Mouse (Mus musculus): Measurements from ENCODE around the gene Fancl. TPM values are rescaled to one million over a fixed set of nuclear protein-coding genes. Genes with fewer than 3 reads are reported as not detected.

Fancl gene
- polyA plus RNA-seq, 1 experiment from 2014 or later: 15.8 TPM

DNA sequence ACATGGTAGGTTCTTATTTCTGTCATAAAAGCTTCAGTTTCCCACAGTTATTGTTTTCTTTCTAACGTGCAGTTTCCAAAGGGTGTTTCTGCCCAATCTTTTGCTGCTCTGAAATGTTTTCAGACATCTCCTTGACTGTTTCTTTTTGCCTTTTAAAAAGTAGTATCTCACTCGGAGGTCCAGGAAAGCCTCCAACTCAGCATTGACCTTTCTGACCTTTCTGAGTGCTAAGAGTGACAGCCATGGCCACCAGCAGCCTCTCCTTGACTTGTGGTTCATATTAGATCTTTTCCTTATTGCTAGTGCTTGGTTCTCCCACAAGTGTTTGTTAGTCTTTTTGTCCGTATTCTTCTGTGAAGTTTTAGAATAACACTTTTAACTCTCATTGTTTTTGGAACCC lies 9.6 kb downstream of the Fancl start:
- no peak for DNase-seq (ENCODE audit: low spot score)
- H3K4me3 ChIP-seq (ENCODE audit: low read depth, low read length): no peak overlapping the region
- no peak overlapping the region for H3K4me2 ChIP-seq (ENCODE audit: low read length)
- H3K4me1 ChIP-seq (ENCODE audit: control insufficient read depth, insufficient read depth, low read length): no peaks in the 10 kb centered on the region
- no peaks in the 10 kb centered on the region for H3K9me3 ChIP-seq (replicated peaks; ENCODE audit: control insufficient read depth, low read length)
- no peak overlapping the region for H3K9ac ChIP-seq (ENCODE audit: low read length)
- H3K27ac ChIP-seq (ENCODE audit: low read depth, low read length): no peak overlapping the region
- no peak for ATAC-seq
- H3K36me3 ChIP-seq (ENCODE audit: control insufficient read depth, insufficient read depth, low read length): no peaks in the 10 kb centered on the region
- no peaks in the 10 kb centered on the region for H3K27me3 ChIP-seq (replicated peaks; ENCODE audit: control insufficient read depth, insufficient read depth, low read length)
- WGBS: 56% methylated on average over 3 of the region's 3 CpGs

- no peaks in the 10 kb centered on the region for H3K4me1 ChIP-seq (ENCODE audit: control insufficient read depth, insufficient read depth, low read length)
- H3K4me3 ChIP-seq (ENCODE audit: low read depth, low read length): no peak overlapping the region
- WGBS: 98% methylated on average over 3 of the region's 3 CpGs
- H3K36me3 ChIP-seq (ENCODE audit: control insufficient read depth, insufficient read depth, low read length): no peaks in the 10 kb centered on the region
- no peaks in the 10 kb centered on the region for H3K27me3 ChIP-seq (replicated peaks; ENCODE audit: control insufficient read depth, insufficient read depth, low read length)
- no peaks in the 10 kb centered on the region for H3K9me3 ChIP-seq (replicated peaks; ENCODE audit: control insufficient read depth, low read length)
- no peak overlapping the region for H3K9ac ChIP-seq (ENCODE audit: low read length)
- H3K4me2 ChIP-seq (ENCODE audit: low read length): no peak overlapping the region
- ATAC-seq (no peak), DNase-seq (ENCODE audit: low spot score) (no peak)
- H3K27ac ChIP-seq (ENCODE audit: low read depth, low read length): no peak overlapping the region
Observed at GRCm38 (mm10) chr11:26412972-26413371, 27.0 kb downstream of the Fancl start.

DNA sequence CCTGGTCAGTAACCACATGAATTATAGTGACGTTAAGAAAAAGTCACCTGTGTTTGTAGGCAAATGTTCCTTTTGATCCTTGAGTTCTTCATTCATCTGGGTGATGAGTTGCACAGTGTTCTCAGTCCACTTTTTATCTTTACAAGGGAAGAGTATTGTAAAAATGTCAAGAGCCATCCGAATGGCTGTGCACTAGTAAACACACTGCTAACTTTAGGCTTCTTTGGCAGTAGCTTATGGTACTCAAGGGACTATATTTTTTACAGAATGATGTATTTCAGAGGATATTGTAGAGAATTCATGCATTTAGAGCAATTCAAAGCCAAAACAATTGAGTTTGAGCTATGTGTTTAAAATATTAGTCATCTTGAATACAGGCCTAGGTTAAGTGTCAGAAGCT lies 35.5 kb downstream of the Fancl start:
- Histone ChIP-seq H3K4me3 (ENCODE audit: low read depth, low read length) (no peak overlapping the region), H3K27me3 (replicated peaks; ENCODE audit: control insufficient read depth, insufficient read depth, low read length) (no peaks in the 10 kb centered on the region), H3K4me2 (ENCODE audit: low read length) (no peak overlapping the region), H3K4me1 (ENCODE audit: control insufficient read depth, insufficient read depth, low read length) (no peaks in the 10 kb centered on the region), H3K9ac (ENCODE audit: low read length) (no peak overlapping the region), H3K36me3 (ENCODE audit: control insufficient read depth, insufficient read depth, low read length) (no peaks in the 10 kb centered on the region), H3K9me3 (replicated peaks; ENCODE audit: control insufficient read depth, low read length) (no peaks in the 10 kb centered on the region), H3K27ac (ENCODE audit: low read depth, low read length) (no peak overlapping the region)
- 93% methylated on average over 2 of the region's 2 CpGs for WGBS
- ATAC-seq (no peak), DNase-seq (ENCODE audit: low spot score) (no peak)

DNA sequence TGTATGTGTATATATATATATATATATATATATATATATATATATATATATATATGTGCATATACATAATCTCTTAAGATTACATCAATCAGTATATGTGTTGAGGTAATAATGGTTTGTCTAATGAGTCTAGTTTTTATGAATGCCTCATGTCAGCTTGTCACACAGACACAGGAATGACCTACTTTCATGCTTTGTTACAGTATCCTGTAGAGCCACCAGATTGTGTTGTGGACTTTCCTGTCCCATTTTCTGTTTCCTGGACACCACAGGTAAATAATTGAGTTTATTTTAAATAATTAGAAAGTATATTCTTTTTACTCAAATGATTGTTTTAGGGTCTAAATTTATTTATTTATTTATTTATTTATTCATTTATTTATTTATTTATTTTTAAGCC lies 48.3 kb downstream of the Fancl start:
- no peak for ATAC-seq
- no peaks in the 10 kb centered on the region for H3K27me3 ChIP-seq (replicated peaks; ENCODE audit: control insufficient read depth, insufficient read depth, low read length)
- H3K36me3 ChIP-seq (ENCODE audit: control insufficient read depth, insufficient read depth, low read length): no peaks in the 10 kb centered on the region
- H3K4me1 ChIP-seq (ENCODE audit: control insufficient read depth, insufficient read depth, low read length): no peaks in the 10 kb centered on the region
- no peak overlapping the region for H3K27ac ChIP-seq (ENCODE audit: low read depth, low read length)
- H3K4me3 ChIP-seq (ENCODE audit: low read depth, low read length): no peak overlapping the region
- no peak overlapping the region for H3K4me2 ChIP-seq (ENCODE audit: low read length)
- no peaks in the 10 kb centered on the region for H3K9me3 ChIP-seq (replicated peaks; ENCODE audit: control insufficient read depth, low read length)
- DNase-seq (ENCODE audit: low spot score): no peak
- no peak overlapping the region for H3K9ac ChIP-seq (ENCODE audit: low read length)

GRCm38 (mm10) chr11:26437818-26438217 lies 51.9 kb downstream of the Fancl start:
- peak; percentile 73 for ATAC-seq
- H3K4me1 ChIP-seq (ENCODE audit: control insufficient read depth, insufficient read depth, low read length): no peaks in the 10 kb centered on the region
- no peaks in the 10 kb centered on the region for H3K36me3 ChIP-seq (ENCODE audit: control insufficient read depth, insufficient read depth, low read length)
- H3K27me3 ChIP-seq (replicated peaks; ENCODE audit: control insufficient read depth, insufficient read depth, low read length): no peaks in the 10 kb centered on the region
- H3K9me3 ChIP-seq (replicated peaks; ENCODE audit: control insufficient read depth, low read length): no peaks in the 10 kb centered on the region
- no peak overlapping the region for H3K4me3 ChIP-seq (ENCODE audit: low read depth, low read length)
- DNase-seq (ENCODE audit: low spot score): peak; percentile 50
- 70% methylated on average over 13 of the region's 13 CpGs for WGBS
- H3K27ac ChIP-seq (ENCODE audit: low read depth, low read length): peak overlapping the region; percentile 48
- H3K4me2 ChIP-seq (ENCODE audit: low read length): peak overlapping the region; percentile 20
- H3K9ac ChIP-seq (ENCODE audit: low read length): peak overlapping the region; percentile 17; the same call in 1 of the 2 replicates

DNA sequence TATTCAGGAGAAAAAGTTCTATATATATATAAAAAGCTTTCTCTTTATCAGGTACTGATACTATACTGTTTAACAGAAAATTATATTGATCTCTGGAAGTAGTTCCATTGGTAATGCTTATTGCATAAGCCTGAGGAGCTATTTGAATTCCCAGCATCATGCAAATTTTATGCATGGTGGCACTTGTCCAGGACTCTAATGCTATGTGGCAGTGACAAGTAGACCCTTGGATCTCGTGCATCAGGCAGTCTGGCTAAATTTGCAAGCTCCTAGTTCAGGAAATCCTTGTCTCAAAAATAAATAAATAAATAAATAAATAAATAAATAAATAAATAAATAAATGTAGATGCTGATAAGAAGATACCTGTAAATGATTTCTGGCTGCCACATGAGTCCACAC lies 55.2 kb downstream of the Fancl start:
- H3K4me3 ChIP-seq (ENCODE audit: low read depth, low read length): no peak overlapping the region
- WGBS: 20% methylated on average over 1 of the region's 1 CpGs
- H3K4me2 ChIP-seq (ENCODE audit: low read length): no peak overlapping the region
- ATAC-seq (no peak), DNase-seq (ENCODE audit: low spot score) (peak; percentile 51)
- H3K27me3 ChIP-seq (replicated peaks; ENCODE audit: control insufficient read depth, insufficient read depth, low read length): no peaks in the 10 kb centered on the region
- no peaks in the 10 kb centered on the region for H3K4me1 ChIP-seq (ENCODE audit: control insufficient read depth, insufficient read depth, low read length)
- H3K9me3 ChIP-seq (replicated peaks; ENCODE audit: control insufficient read depth, low read length): no peaks in the 10 kb centered on the region
- no peaks in the 10 kb centered on the region for H3K36me3 ChIP-seq (ENCODE audit: control insufficient read depth, insufficient read depth, low read length)
- no peak overlapping the region for H3K27ac ChIP-seq (ENCODE audit: low read depth, low read length)
- H3K9ac ChIP-seq (ENCODE audit: low read length): no peak overlapping the region

DNA sequence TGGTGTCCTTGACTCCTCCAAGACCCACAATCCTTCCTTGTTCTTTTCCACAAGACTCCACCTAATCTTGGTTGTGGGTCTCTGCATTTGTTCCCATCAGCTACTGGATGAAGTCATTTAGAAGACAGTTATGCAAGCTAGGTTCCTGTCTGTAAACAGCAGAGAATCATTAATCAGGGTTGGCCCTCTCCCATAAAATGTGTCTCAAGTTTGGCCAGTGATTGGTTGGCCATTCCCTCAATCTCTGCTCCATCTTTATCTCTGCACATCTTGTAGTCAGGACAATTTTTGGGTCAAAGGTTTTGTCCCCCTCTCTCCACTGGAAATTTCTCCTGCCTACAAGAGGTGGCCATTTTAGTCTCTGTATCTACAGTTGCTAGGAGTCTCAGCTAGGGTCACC lies 58.4 kb downstream of the Fancl start:
- no peak for ATAC-seq
- no peak for DNase-seq (ENCODE audit: low spot score)
- Histone ChIP-seq H3K36me3 (ENCODE audit: control insufficient read depth, insufficient read depth, low read length) (no peaks in the 10 kb centered on the region), H3K27me3 (replicated peaks; ENCODE audit: control insufficient read depth, insufficient read depth, low read length) (no peaks in the 10 kb centered on the region), H3K4me3 (ENCODE audit: low read depth, low read length) (no peak overlapping the region), H3K27ac (ENCODE audit: low read depth, low read length) (no peak overlapping the region), H3K4me1 (ENCODE audit: control insufficient read depth, insufficient read depth, low read length) (no peaks in the 10 kb centered on the region), H3K9ac (ENCODE audit: low read length) (no peak overlapping the region), H3K9me3 (replicated peaks; ENCODE audit: control insufficient read depth, low read length) (no peaks in the 10 kb centered on the region), H3K4me2 (ENCODE audit: low read length) (no peak overlapping the region)

DNA sequence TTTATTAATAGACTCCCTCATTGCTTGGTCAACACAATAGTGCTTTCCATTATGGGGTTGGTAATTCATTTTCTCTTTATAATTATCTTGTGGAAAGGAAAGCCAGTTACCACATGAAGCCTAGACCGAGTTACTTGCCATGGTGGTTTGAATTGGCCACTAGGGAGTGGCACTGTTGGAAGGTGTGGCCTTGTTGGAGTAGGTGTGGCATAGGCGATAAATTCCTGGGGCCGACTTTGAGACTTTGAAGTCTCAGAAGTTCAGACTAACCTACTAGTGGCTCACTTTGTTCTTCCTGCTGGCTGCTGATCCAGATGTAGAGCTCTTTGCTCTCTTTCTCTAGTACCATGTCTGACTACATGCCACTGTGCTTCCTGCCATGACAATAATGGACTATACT lies 63.9 kb downstream of the Fancl start:
- WGBS: 91% methylated on average over 3 of the region's 3 CpGs
- H3K27ac ChIP-seq (ENCODE audit: low read depth, low read length): no peak overlapping the region
- no peaks in the 10 kb centered on the region for H3K9me3 ChIP-seq (replicated peaks; ENCODE audit: control insufficient read depth, low read length)
- H3K27me3 ChIP-seq (replicated peaks; ENCODE audit: control insufficient read depth, insufficient read depth, low read length): no peaks in the 10 kb centered on the region
- DNase-seq (ENCODE audit: low spot score): no peak
- H3K9ac ChIP-seq (ENCODE audit: low read length): no peak overlapping the region
- no peak overlapping the region for H3K4me3 ChIP-seq (ENCODE audit: low read depth, low read length)
- no peaks in the 10 kb centered on the region for H3K36me3 ChIP-seq (ENCODE audit: control insufficient read depth, insufficient read depth, low read length)
- no peak for ATAC-seq
- no peak overlapping the region for H3K4me2 ChIP-seq (ENCODE audit: low read length)
- no peaks in the 10 kb centered on the region for H3K4me1 ChIP-seq (ENCODE audit: control insufficient read depth, insufficient read depth, low read length)

GRCm38 (mm10) chr11:26450636-26451035 lies 64.7 kb downstream of the Fancl start:
- Histone ChIP-seq H3K4me1 (ENCODE audit: control insufficient read depth, insufficient read depth, low read length) (no peaks in the 10 kb centered on the region), H3K36me3 (ENCODE audit: control insufficient read depth, insufficient read depth, low read length) (no peaks in the 10 kb centered on the region), H3K4me2 (ENCODE audit: low read length) (no peak overlapping the region), H3K27ac (ENCODE audit: low read depth, low read length) (no peak overlapping the region), H3K4me3 (ENCODE audit: low read depth, low read length) (no peak overlapping the region), H3K9ac (ENCODE audit: low read length) (no peak overlapping the region), H3K9me3 (replicated peaks; ENCODE audit: control insufficient read depth, low read length) (no peaks in the 10 kb centered on the region), H3K27me3 (replicated peaks; ENCODE audit: control insufficient read depth, insufficient read depth, low read length) (no peaks in the 10 kb centered on the region)
- DNase-seq (ENCODE audit: low spot score) (no peak), ATAC-seq (no peak)
- 90% methylated on average over 1 of the region's 1 CpGs for WGBS

DNA sequence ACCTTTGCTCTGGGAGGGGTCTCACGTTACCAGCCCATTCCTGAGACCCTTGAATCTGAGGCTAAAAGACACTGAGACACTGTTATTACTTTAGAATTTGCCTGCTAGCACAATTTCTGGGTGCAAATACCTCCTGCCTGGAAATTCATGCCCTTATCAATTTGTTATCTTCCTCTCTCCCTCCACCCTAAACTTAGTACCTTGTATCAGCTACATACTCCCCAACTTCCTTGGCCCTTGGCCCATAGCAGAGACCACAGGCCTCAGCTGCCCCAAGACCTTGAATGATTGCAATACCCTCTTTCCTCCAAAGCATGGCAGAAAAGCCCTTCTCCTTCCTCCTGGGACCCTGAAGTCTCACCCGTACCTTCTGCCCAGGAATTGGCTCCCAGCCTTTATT lies 65.3 kb downstream of the Fancl start:
- H3K4me3 ChIP-seq (ENCODE audit: low read depth, low read length): no peak overlapping the region

More for the DNA sequence above, 65.3 kb downstream of the Fancl start:
- no peak for ATAC-seq
- H3K36me3 ChIP-seq (ENCODE audit: control insufficient read depth, insufficient read depth, low read length): no peaks in the 10 kb centered on the region
- no peak for DNase-seq (ENCODE audit: low spot score)
- no peak overlapping the region for H3K9ac ChIP-seq (ENCODE audit: low read length)
- H3K4me2 ChIP-seq (ENCODE audit: low read length): no peak overlapping the region
- WGBS: 86% methylated on average over 2 of the region's 2 CpGs
- no peaks in the 10 kb centered on the region for H3K27me3 ChIP-seq (replicated peaks; ENCODE audit: control insufficient read depth, insufficient read depth, low read length)
- H3K27ac ChIP-seq (ENCODE audit: low read depth, low read length): no peak overlapping the region
- no peaks in the 10 kb centered on the region for H3K9me3 ChIP-seq (replicated peaks; ENCODE audit: control insufficient read depth, low read length)
- no peaks in the 10 kb centered on the region for H3K4me1 ChIP-seq (ENCODE audit: control insufficient read depth, insufficient read depth, low read length)
